Mouse (Mus musculus) hematopoietic stem cell, adult 5-6 weeks (primary cell): Measurements from ENCODE around the gene Traf7. TPM values are rescaled to one million over a fixed set of nuclear protein-coding genes. Genes with fewer than 3 reads are reported as not detected.
A peak's percentile ranks its signal among the peaks of the same experiment; 100 is the strongest.

Source experiments
- ATAC-seq, 2 experiments: fragments of 125-278 bp in 1 of 2; replicated peaks in 1 of 2; 2 replicates each; pipeline ENCODE4 v1.8.0; 2016 to 2017; ENCODE audit warnings: inconsistent platforms in 2 of 2, mild to moderate bottlenecking in 2 of 2, moderate number of reproducible peaks in 2 of 2, low read depth in 1 of 2, moderate TSS enrichment in 1 of 2; ENCODE audit not compliant: low FRiP score in 2 of 2, poor library complexity in 2 of 2, severe bottlenecking in 2 of 2, insufficient read depth in 1 of 2, low TSS enrichment in 1 of 2
- total RNA-seq: library from RNA; stranded (forward); fragments of 172-1452, 232-1000 nt; gene quantifications from 2 replicates; pipeline ENCODE4 v1.2.3, GENCODE M21; 2017

Traf7 gene
- total RNA-seq, 1 experiment from 2014 or later, result 85.6 TPM

DNA sequence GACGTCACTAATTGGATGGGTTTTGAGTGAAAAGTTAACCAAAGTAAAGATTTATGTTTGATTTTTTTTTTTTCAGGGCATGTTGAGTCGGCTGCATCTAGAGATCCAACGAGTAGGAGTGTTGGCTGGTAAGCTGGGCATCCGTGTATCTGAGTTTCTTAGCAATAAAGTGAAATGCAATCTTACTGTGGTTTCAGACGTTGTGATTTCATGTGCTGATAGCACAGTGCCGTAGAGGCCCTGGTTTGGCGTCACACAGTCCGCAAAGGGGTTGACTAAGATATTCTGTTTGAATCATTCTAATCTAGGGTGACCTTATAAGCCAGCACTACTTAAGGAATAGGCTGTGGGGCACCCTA lies 801 bp upstream of the Traf7 start:
- no peak for ATAC-seq

DNA sequence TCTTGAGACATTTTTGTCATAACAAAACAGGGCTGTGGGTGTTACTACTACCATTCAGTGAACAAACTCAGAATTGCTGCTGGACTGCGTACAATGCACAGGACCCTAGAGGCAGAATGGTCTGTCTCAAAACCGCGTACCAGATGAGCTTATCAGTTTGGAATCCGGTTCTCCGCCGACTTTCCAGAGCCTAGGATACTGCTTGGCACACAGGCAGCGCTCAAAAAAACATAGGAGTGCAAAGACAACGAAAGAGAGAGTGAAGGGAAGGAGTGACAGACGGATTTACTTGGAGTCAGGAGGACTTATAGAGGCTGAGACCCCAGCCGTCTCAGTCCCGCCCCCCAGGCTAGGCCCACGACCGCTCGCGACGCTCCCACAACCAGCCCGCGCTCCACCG lies 423 bp downstream of the Traf7 start:
- no peak for ATAC-seq

DNA sequence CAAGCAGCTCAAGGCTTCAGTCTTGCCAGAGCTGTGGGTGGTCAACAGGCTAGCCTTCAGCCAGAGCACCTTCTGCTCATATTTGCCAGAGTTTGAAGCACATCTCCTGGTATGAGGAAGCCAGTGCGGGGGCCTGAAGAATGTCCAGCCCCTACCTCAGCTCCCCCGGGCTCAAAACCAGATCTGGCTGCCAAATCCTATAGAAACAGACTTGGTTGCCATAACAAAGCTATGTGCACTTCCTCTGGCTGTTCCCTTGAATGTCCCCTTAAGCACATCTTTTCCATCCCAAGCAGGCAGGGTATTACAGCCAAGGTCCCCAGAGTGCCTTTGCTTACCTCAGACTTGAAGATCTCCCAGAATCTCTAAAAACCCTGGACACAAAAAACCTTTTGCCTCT lies 3.0 kb downstream of the Traf7 start:
- ATAC-seq, result no peak

DNA sequence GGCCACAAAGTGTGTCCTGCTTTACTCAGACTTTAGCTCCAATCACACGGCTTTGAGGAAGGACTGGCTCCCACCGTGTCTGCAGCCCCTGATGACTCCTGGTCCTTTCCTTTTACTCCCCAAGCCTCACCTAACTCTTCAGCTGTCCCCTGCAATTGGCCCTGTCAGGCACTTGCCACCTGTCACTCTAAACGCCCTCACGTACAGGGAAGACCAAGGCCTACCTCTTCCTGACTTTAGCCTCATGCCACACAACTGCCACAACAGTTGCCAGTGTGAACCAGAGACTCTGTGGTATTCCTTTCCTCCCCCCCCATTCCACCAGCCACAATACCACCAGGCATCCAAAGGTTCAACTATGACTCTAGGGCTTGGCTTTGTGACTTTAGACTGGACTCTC lies 7.3 kb downstream of the Traf7 start:
- ATAC-seq, result no peak

DNA sequence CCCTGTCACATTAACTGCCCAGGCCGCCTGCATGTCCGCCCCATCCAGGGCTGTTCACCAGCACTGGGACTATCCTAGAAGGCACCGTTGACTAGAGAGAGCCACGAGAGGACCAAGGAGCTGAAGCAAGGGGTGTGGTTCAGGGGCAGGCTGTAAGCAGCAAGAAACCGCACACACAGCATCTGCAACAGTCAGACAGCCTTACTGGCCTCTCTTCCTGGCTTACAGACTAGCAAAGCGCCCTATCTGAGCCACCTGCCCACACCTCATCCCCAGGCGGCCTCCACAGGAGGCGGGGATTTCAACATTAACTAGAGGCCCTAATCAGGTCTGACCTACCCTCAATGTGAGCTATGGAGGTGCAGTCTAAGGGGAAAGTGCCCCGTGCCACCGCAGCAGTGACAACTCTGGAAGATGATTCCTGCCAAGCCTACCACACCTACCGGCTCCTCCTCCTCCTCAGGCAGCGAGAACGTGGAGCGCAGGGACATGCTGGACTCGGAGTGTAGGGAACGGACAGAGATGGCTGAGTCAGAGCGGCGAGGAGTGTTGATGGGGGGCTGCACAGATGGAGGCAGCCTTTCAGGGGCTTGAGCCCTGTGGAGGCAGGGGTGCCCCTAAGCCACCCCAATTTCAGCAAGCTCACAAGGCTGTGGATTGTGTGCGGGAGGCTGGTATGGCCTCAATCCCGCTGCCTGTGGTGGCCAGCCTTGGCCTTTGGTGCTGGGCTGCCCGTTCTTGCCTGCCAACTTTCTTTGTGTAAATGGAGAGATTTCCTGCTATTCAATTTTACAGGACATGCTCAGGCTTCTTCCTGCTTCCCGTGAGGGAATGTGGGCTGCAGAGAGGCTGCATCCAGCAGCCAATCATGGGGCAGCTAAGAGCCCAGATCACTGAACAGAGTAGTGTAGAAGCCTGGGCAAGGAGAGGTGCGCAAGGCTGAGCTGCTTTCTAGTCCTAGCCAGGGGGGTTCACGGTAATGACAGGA lies 13.2 kb downstream of the Traf7 start:
- ATAC-seq, result no peak

DNA sequence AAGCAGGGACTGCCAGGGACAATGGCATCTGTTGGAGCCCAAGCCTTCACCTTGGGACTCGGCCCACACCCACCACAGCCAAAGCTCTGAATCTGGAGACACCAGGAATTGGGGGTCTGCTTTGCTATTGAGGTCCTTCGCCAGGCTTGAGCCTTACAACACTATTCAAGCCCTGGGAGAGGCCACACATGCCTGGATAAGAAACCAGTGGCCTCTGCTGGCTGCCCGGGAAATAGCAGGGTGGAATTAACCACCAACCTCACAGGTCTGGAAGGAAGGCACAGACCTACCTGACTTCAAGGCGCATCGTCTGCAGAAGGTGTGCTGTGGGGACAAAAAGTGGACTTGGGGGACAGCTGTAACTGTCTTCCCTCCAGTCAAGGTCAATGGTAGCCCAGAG lies 14.1 kb downstream of the Traf7 start:
- ATAC-seq, result peak in 1 of 2 experiments; percentile 58; a peak in 1 of 4 replicates

DNA sequence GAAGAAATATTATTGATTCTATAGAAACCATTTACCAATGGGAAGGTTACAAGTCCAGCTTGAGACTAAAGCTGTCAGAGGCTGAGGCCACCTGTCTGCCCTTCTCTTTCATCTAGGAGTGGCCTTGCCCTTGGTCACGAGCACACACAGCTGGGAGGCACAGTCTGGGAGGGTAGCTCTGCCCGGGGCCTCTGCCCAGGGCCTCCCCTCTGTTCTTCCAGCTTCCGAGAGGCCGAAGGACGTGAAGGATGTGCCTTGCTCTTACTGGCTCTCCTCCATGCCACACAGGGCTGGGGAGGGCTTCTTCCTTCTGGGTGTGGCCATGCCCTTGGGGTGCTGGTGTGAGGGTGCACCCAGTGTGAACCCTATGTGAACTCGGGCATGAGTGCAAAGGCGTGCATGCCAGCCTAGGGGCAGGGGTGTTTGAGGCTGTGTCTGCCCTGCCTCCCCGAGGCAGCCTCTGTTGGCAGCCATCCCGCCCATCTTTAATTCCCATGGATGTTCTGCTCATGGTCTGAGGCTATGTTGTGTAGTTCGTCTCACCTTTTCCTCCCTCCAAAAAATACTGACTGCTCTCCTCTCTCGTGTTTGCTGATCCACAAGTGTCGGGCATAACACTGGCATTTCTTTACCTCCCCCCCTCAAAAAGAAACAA lies 19.8 kb downstream of the Traf7 start:
- ATAC-seq, result no peak

DNA sequence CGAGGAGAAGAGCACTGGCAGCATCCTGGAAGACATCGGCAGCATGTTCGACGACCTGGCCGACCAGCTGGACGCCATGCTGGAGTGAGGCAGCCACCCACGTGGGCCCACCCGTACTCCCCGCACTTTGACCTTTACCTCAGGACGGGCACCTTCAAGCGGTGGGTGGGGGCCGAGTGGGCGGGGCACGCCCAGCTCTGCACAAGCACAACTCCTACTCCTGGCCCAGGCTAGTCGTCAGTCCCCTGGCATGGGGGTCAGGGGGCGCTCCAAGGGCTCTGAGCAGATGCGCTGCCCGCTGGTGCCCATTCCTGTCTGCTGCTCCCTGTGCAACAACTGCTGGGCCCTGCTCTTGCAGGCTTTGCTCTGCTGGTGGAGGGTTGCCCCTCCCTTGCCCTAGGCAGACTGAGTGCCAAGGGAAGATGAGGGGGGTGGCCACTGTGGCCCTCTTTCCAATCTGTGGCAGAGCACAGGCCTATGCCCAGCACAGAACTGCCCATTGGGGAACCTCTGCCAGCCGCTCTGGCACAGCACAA lies 20.5 kb downstream of the Traf7 start:
- no peak for ATAC-seq

DNA sequence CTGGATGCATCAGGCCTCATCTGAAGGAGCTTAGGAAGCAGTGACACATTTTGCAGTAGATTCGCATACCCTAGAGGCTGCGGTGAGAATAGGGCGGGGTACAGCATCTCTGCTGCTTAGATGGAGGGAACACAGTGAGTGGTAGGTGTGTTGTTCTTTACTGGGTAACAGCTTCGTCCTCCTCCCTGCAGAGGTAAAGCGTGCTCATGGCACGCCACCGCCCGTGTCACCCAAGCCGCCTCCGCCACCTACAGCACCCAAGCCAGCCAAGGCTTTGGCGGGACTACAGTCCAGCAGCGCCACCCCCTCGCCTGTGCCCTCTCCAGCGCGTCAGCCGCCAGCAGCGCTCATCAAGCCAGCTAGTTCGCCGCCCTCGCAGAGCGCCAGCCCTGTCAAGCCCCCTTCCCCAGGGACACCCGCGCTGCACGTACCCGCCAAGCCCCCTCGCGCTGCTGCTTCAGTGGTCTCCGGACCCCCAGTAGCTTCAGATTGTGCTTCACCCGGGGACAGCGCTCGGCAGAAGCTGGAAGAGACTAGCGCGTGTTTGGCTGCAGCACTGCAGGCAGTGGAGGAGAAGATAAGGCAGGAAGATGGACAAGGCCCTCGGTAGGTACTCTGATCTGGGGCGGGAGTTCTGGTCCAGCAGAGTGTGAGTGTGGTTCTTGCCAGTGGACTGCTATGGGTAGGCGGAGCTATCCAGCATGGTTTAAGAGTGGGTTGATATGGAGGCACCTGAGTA lies 21.2 kb downstream of the Traf7 start:
- no peak for ATAC-seq

DNA sequence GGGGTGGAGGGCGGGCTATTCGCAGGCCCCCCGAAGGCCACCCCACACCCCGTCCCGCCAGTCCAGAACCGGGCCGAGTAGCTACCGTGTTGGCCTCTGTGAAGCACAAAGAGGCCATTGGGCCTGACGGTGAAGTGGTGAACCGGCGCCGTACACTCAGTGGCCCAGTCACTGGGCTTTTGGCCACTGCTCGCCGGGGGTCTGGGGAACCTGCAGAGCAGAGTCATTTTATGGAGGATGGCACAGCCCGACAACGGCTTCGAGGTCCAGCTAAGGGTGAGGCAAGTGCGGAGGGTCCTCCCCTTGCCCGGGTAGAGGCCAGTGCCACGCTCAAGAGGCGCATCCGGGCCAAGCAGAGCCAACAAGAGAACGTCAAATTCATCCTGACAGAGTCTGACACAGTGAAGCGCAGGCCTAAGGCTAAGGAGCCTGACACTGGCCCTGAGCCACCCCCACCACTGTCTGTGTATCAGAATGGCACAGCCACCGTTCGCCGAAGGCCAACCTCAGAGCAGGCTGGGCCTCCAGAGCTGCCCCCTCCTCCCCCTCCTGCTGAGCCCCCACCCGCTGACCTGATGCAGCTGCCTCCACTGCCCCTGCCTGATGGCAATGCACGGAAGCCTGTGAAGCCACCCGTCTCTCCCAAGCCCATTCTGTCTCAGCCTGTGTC lies 22.3 kb downstream of the Traf7 start:
- ATAC-seq, result no peak

DNA sequence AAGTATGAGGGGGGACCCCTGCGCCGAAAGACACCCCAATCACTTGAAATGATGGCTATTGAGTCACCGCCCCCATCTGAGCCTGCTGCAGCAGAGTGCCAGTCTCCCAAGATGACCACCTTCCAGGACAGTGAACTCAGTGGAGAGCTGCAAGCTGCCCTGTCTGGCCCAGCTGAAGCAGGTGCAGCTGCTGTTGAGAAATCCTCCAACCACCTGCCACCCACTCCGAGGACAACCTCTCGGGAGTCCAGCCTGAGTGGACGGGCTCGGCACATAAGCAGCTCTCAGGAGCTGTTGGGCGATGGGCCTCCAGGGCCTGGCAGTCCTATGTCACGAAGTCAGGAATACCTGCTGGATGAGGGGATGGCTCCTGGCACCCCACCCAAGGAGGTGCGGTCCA lies 23.7 kb downstream of the Traf7 start:
- ATAC-seq, result no peak

DNA sequence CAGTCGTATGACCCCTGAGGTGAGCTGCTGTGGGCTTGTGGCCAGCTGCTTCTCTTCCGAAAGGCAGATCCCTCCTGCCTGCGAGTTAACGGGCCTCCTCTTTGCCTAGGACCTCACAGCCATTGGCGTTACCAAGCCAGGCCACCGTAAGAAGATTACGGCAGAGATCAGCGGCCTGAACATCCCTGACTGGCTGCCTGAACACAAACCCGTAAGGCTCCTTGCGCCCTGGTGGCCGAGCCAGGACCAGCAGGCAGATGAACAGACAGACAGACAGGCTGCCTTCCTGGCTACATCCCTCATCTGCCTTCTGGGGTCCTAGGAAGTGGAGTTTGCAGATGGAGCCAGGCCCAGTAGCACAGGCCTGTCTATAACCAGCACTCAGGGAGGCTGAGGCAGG lies 25.5 kb downstream of the Traf7 start:
- ATAC-seq, result no peak

DNA sequence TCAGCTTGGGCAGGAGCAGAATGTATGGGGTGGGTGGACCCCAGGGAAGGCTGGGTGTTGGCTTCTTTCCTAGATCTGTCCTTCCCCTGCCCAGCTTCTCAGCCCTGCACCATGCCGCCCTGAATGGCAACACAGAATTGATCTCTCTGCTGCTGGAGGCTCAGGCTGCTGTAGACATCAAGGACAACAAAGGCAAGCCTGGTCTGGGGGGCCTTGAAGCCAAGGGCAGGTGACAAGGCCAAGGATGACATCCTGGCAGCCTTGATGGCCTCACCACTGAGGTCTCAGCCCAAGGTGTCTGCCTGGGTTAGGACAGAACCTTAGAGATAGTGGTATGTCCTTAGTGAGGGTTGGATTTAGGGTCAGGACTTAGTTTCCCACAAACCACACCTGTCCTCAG lies 31.7 kb downstream of the Traf7 start:
- no peak for ATAC-seq

DNA sequence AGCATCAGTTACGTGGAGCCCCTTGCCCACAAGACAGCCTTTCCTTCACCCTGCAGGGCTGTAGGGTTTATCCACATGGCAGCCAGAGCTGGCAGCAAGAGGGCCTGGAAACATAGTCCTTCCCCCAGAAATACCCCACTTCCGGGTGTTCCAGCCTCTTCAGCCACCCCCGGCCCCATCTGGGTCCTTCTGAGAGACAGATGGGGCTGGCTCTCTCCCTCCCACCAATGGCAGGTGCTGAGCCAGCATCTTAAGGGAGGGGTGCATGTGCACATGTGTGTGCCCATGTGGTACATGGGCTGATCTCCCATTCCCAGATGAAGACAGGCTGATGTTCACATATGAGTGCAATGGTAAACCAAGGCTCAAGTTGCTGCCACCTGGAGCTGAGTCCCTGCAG lies 32.3 kb downstream of the Traf7 start:
- no peak for ATAC-seq

DNA sequence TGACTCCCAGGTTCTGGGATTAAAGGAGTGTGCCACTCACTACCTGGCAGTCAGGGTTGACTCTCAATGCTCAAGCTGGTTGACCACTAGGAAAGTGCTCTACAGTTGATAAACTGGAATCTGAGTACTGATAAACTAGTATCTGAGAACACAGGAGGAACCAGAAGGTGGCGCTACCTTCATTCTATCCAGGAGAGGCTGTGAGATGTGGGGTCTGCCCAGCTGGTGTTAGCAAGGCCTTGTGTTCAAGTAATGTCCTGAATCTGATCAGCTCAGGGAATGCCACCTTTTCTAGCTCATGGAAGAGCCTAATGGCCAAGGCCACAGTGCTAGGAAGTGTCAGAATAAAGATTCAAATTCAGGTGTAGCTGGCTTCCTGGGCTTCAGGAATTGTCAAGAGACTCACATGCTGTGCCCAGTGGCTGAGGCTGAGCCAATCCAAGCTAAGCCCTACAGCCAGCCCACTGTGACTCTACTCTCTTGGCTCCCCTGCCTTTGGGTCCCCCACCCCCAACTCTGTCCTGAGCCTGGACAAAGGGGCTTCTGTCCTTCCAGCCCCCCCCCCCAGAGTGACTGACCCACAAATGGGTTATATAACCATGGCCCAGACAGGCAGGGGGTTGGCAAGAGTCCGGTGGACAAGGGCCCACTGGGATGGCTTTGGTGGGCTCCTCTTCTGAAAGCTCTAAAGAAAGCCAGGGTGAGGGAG lies 33.0 kb downstream of the Traf7 start:
- ATAC-seq, result peak; percentile 49 to 56; a peak in 1 of 4 replicates

DNA sequence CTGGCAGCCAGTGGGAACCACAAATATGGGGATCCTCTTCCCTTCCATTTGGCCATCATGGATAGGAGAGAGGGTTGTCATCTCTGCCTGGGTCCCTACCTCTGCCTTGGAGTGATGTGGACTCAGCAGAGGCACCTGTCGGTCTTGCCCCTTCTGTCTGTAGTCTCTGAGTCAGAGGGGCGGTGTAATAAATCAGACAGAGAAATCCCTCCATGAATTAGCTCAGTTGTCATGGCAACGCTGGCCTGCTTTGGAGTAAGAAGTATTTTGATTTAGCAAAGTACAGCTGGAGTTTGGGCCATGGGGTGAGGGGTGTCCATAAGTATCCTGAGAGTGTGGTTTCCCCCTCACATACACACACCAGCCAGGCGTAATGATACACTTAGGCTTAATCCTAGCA lies 37.3 kb downstream of the Traf7 start:
- ATAC-seq, result no peak
